Mouse (Mus musculus) hindbrain, embryonic 16.5 days (tissue): Measurements from ENCODE around the gene Arhgap28. TPM values are rescaled to one million over a fixed set of nuclear protein-coding genes. Genes with fewer than 3 reads are reported as not detected.

Experiments
- ATAC-seq: fragments of 200-750 bp; cut with Nextera tagmentation; 2 replicates; pipeline ENCODE4 v1.8.0; 2017; ENCODE audit warnings: moderate TSS enrichment, moderate library complexity
- H3K27ac ChIP-seq: fragments of 300-500 bp; sonication (generic); 2 replicates; pipeline ENCODE4 v1.5.1; 2014; ENCODE audit warnings: low read depth, mild to moderate bottlenecking, control low read depth, low read length, moderate library complexity
- H3K27me3 ChIP-seq: fragments of 300-500 bp; sonication (generic); replicated peaks from 2 replicates; pipeline ENCODE4 v1.6.1; 2014; ENCODE audit warnings: low read length; ENCODE audit not compliant: control insufficient read depth, insufficient read depth
- H3K36me3 ChIP-seq: fragments of 300-500 bp; sonication (generic); 2 replicates; pipeline ENCODE4 v1.6.1; 2014; ENCODE audit warnings: mild to moderate bottlenecking, low read length, moderate library complexity, mixed read lengths; ENCODE audit not compliant: control insufficient read depth, insufficient read depth
- H3K4me1 ChIP-seq: fragments of 300-500 bp; sonication (generic); 2 replicates; pipeline ENCODE4 v1.6.1; 2014; ENCODE audit warnings: low read depth, low read length; ENCODE audit not compliant: control insufficient read depth, insufficient read depth
- H3K4me2 ChIP-seq: fragments of 300-500 bp; sonication (generic); 2 replicates; pipeline ENCODE4 v1.6.1; 2014; ENCODE audit warnings: mild to moderate bottlenecking, low read length, control low read depth, moderate library complexity
- H3K4me3 ChIP-seq: fragments of 300-500 bp; sonication (generic); 2 replicates; pipeline ENCODE4 v1.5.1; 2014; ENCODE audit warnings: mild to moderate bottlenecking, low read length, control low read depth, moderate library complexity
- H3K9ac ChIP-seq: fragments of 300-500 bp; sonication (generic); 2 replicates; pipeline ENCODE4 v1.6.1; 2014; ENCODE audit warnings: low read depth, mild to moderate bottlenecking, control low read depth, low read length, moderate library complexity
- H3K9me3 ChIP-seq: fragments of 300-500 bp; sonication (generic); 2 replicates; pipeline ENCODE4 v1.6.1; 2014; ENCODE audit warnings: mild to moderate bottlenecking, low read length, moderate library complexity; ENCODE audit not compliant: control insufficient read depth
- WGBS: fragments of 180-500 bp; shearing (Covaris S2); extraction: QIAGEN DNeasy Blood & Tissue Kit; methylation state at CpG from one replicate; pipeline ENCODE4 v1.1.7; 2014; 5-methylcytosine and 5-hydroxymethylcytosine counted together
- polyA plus RNA-seq: library from polyadenylated mRNA; unstranded; fragments of >200 nt; fragmentation: Nextera tagmentation; extraction: Ambion mirVana; gene quantifications from 2 replicates; pipeline ENCODE4 v1.2.1, GENCODE M21; 2015

The Arhgap28 gene
- polyA plus RNA-seq, 1 experiment from 2014 or later: 5.9 TPM

DNA sequence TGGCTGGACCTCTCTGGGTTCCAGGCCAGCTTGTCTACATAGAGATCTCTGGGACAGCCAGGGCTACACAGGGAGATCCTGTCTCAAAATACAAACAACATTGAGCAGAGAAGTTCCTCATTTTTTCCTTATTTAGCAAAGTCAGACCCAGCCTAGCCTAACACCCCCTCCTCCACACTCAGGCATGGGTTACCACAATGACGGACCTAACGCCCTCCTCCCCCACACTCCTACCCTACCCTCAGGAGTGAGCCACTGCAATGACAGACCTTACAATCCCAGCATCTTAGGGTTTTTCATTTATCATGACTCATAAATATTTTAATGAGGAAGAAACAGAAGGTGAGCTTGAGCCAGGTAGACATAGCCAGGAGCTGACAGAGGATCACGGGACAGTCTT is 73.0 kb downstream of the Arhgap28 start:
- ATAC-seq: no peak
- Histone ChIP-seq H3K4me3 (no peak overlapping the region), H3K4me2 (no peak overlapping the region), H3K4me1 (no peaks in the 10 kb centered on the region), H3K27me3 (no peaks in the 10 kb centered on the region), H3K9ac (no peak overlapping the region), H3K36me3 (no peaks in the 10 kb centered on the region), H3K27ac (no peak overlapping the region), H3K9me3 (no peaks in the 10 kb centered on the region)
- 90% methylated on average over 3 of the region's 3 CpGs for WGBS

DNA sequence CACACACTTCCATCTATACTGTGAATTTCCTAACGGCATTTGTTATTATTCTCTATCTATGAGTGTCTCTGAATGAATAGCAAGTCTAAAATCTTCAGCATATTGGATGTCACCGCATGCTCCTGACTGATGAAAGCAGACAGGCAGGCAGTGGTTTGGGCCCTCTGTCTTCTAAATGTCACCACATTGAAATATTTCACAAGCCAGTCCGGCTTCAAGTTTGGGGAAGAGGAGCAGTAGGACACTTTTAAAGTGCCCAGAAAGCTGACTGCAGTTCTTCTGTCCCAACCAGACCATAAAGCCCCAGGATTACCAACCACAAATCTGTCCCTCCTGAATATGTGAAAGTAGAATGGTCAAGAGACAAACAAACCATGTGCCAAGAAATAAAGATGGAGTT is 73.5 kb downstream of the Arhgap28 start:
- no peak overlapping the region for H3K27ac ChIP-seq
- H3K27me3 ChIP-seq: no peaks in the 10 kb centered on the region
- H3K4me2 ChIP-seq: no peak overlapping the region
- H3K4me3 ChIP-seq: no peak overlapping the region
- H3K36me3 ChIP-seq: no peaks in the 10 kb centered on the region
- WGBS: 88% methylated on average over 3 of the region's 3 CpGs
- H3K4me1 ChIP-seq: no peaks in the 10 kb centered on the region
- no peak overlapping the region for H3K9ac ChIP-seq
- no peaks in the 10 kb centered on the region for H3K9me3 ChIP-seq
- ATAC-seq: no peak

DNA sequence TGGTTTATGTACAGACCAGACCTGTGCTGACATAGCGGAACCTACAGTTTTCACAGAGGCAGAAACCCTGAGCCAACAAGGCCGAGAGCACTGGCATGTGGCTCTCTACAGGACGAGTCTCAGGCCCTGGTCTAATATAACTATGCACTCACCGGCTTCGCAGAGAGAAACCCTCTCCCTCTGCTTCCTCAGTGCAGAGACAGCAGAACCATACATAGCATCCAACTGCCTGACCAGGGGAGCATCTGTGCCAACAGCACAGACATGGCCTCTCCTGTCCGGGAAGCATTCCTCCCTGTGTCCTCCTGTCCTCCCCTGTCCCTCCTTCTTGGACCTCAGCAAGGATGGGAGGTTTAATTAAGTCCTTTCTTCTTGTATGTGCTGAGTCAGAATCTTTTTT is 75.6 kb downstream of the Arhgap28 start:
- no peak overlapping the region for H3K27ac ChIP-seq
- no peaks in the 10 kb centered on the region for H3K27me3 ChIP-seq
- no peaks in the 10 kb centered on the region for H3K9me3 ChIP-seq
- no peaks in the 10 kb centered on the region for H3K36me3 ChIP-seq
- ATAC-seq: no peak
- no peak overlapping the region for H3K4me3 ChIP-seq
- no peaks in the 10 kb centered on the region for H3K4me1 ChIP-seq
- H3K9ac ChIP-seq: no peak overlapping the region
- whole genome bisulfite sequencing: 86% methylated on average over 6 of the region's 6 CpGs
- no peak overlapping the region for H3K4me2 ChIP-seq

DNA sequence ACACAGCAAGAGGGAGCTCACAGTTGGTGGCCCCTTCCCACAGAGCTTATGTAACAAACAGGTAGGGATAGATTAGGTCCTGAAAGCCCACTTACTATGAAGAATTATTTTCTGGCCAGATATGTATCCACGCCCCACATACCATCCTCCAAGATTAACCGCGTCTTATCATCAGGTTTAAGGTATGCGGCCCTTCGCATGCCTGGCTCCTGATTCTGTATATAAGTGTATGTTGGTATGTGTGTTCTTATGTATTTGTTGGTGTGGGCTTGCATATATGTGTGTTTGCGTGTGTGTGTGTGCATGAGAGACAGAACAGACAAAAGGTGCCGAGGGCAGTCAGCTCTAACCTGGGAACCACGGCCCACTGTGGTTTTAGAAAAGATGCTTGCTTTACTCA is 76.1 kb downstream of the Arhgap28 start:
- ATAC-seq: no peak
- Histone ChIP-seq H3K9ac (no peak overlapping the region), H3K36me3 (no peaks in the 10 kb centered on the region), H3K27ac (no peak overlapping the region), H3K9me3 (no peaks in the 10 kb centered on the region), H3K4me3 (no peak overlapping the region), H3K27me3 (no peaks in the 10 kb centered on the region), H3K4me1 (no peaks in the 10 kb centered on the region), H3K4me2 (no peak overlapping the region)
- 95% methylated on average over 8 of the region's 8 CpGs for WGBS

DNA sequence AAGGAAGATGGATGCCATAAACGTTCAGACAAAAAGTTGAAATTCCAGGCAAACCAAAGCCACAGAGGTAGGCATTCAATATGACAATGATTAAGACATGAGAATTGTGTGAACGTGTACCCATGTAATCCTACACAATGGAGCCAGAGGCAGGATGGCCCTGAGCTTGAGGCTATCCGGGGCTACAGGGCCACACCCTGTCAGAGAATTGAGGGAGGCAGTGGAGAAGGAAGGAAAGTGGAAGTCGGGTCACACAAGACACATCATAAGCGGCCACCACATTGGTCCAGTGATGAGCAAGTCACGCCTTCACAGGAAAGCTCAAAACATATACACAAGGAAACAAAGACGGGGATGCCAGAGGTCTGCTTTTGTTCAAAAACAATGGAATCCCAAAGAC is 84.0 kb downstream of the Arhgap28 start:
- H3K27me3 ChIP-seq: no peaks in the 10 kb centered on the region
- H3K27ac ChIP-seq: no peak overlapping the region
- no peaks in the 10 kb centered on the region for H3K4me1 ChIP-seq
- no peak overlapping the region for H3K9ac ChIP-seq
- no peak overlapping the region for H3K4me3 ChIP-seq
- H3K4me2 ChIP-seq: no peak overlapping the region
- no peak for ATAC-seq
- H3K9me3 ChIP-seq: no peaks in the 10 kb centered on the region
- 68% methylated on average over 7 of the region's 7 CpGs for WGBS
- H3K36me3 ChIP-seq: no peaks in the 10 kb centered on the region

DNA sequence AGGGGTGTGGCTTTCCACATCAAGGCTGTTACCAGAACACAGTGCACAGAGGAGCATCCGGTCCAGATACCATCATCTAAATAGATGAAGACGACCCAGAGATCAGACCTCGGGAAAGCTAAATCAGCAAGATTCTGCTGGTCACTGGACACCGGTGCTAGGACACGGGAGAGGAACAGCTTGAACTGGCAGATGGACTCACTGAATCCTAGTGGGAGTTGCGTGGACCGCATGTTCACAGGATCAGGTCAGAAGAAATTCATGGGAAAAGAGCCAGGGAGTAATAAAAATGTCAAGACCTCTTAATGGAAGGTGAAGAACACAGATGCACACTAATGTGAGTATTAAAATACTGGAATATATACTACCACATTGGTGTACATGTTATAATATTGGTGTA is 85.7 kb downstream of the Arhgap28 start:
- no peak for ATAC-seq
- WGBS: 87% methylated on average over 7 of the region's 7 CpGs
- H3K4me3 ChIP-seq: no peak overlapping the region
- no peak overlapping the region for H3K4me2 ChIP-seq
- no peaks in the 10 kb centered on the region for H3K36me3 ChIP-seq
- H3K9ac ChIP-seq: no peak overlapping the region
- no peaks in the 10 kb centered on the region for H3K27me3 ChIP-seq
- H3K9me3 ChIP-seq: no peaks in the 10 kb centered on the region
- no peak overlapping the region for H3K27ac ChIP-seq
- no peaks in the 10 kb centered on the region for H3K4me1 ChIP-seq

DNA sequence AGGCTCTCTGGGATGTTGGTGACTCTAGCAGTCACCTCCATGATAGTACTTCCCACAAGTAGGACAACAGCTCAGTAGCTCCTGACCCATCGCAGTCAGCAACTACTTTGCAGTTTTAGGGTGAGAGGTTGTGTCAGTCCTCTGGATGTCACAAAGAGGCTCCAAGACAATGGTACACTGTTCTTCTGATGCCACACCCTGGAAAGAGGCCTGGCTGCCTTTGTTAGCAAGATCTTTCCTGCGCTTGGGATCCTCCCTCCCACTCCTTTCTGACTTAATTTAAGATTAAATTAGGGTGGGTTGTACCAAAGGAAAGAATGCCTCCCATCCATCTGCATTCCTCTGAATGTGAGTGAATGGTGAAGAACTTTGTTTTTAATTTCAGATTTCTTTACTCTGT is 87.0 kb downstream of the Arhgap28 start:
- WGBS: 83% methylated on average over 2 of the region's 2 CpGs
- Histone ChIP-seq H3K27ac (no peak overlapping the region), H3K4me3 (no peak overlapping the region), H3K4me2 (no peak overlapping the region), H3K9ac (no peak overlapping the region), H3K27me3 (no peaks in the 10 kb centered on the region), H3K36me3 (no peaks in the 10 kb centered on the region), H3K9me3 (no peaks in the 10 kb centered on the region), H3K4me1 (no peaks in the 10 kb centered on the region)
- ATAC-seq: no peak

DNA sequence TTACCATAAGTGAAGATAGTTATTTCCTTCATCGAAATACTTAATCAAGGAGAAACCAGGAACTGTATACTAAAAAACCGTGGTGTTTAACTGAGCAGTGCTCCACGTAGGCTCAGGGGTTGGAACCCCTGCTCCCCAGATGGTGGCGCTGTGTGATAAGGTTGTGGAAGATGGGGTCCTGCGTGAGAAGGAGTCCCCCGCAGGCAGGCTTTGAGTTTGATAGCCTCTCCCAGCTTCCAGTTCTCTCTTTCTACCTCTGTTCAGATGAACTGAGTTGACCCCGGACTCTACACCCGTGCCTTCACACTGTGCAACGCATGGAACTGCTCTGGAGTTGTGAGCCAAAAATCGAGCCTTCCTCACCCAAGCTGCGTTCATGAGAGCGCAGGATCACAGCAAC is 91.3 kb downstream of the Arhgap28 start:
- Histone ChIP-seq H3K27ac (no peak overlapping the region), H3K4me2 (no peak overlapping the region), H3K4me3 (no peak overlapping the region), H3K9ac (no peak overlapping the region), H3K27me3 (no peaks in the 10 kb centered on the region), H3K36me3 (no peaks in the 10 kb centered on the region), H3K9me3 (no peaks in the 10 kb centered on the region), H3K4me1 (no peaks in the 10 kb centered on the region)
- WGBS: 58% methylated on average over 12 of the region's 12 CpGs
- peak; percentile 67 for ATAC-seq

DNA sequence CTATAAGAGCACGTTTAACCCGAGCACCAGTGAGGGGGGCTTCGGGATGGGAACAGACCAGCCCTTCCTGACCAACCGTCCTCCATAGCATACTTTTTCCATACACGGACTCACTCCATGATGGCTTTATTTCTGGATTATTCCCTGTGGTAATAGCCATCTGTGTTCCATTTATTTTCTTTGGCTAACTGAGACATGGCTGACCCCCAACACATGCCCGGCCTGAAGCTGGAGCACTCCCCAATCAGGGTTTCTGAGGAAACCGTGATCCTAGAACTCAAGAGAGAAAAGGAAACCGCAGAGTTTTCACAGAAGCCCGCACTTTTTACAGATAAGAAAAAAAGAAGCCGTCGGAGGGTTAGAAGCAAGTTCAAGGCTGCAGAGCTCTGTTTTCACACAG is 91.9 kb downstream of the Arhgap28 start:
- Histone ChIP-seq H3K4me3 (no peak overlapping the region), H3K4me2 (no peak overlapping the region), H3K4me1 (no peaks in the 10 kb centered on the region), H3K9me3 (no peaks in the 10 kb centered on the region), H3K36me3 (no peaks in the 10 kb centered on the region), H3K27me3 (no peaks in the 10 kb centered on the region), H3K9ac (no peak overlapping the region), H3K27ac (no peak overlapping the region)
- ATAC-seq: no peak
- WGBS: 82% methylated on average over 11 of the region's 11 CpGs

DNA sequence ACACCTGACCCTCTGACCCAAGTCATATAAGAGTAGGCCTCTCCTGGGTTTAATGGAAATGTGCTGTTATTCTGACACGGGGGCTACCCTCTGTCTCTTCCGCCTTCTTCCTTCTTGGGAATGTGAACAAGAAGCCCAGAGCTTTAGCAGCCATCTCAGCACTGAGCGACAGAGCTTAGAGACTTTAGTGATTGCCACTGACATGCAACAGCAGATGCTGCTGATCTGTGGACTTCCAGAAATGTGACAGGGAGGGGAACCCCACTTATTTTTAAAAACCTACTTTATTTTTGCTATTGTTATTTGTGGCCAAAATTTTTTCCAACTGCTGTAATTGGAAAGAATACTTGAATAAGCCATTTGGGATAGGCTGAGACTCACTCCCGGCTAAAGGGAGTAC is 95.4 kb downstream of the Arhgap28 start:
- no peak overlapping the region for H3K4me2 ChIP-seq
- no peak for ATAC-seq
- H3K4me3 ChIP-seq: no peak overlapping the region
- H3K9ac ChIP-seq: no peak overlapping the region
- no peaks in the 10 kb centered on the region for H3K4me1 ChIP-seq
- H3K27ac ChIP-seq: no peak overlapping the region
- H3K9me3 ChIP-seq: no peaks in the 10 kb centered on the region
- H3K27me3 ChIP-seq: no peaks in the 10 kb centered on the region
- H3K36me3 ChIP-seq: no peaks in the 10 kb centered on the region
- WGBS: 86% methylated on average over 4 of the region's 4 CpGs
